Mouse (Mus musculus): ENCODE results near the gene Agpat3. TPM values are rescaled to one million over a fixed set of nuclear protein-coding genes. Genes with fewer than 3 reads are reported as not detected.

Gene Agpat3
- polyA plus RNA-seq, 1 experiment from 2014 or later = 59.3 TPM

DNA sequence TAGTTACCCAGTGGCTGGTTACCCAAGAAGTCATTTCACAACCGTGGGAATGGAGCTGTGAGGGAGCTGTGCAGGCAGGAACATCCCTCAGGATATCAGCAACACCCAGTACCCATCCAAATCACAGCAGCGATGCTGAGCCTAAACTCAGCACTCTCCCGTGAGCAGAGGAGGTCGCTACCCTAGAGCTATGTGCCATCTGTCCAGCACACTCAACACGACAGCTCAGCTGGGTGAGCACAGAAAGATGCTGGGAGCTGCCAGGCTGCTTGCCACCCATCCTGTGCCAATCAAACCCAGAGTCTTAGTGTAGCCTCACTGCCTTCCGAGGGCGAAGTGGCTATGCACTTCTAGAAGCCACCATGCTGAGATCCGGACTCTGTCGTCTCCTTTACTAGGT, 32.3 kb downstream of the Agpat3 start:
- H3K9me3 ChIP-seq = no peaks in the 10 kb centered on the region
- H3K27me3 ChIP-seq = no peaks in the 10 kb centered on the region
- H3K9ac ChIP-seq = no peak overlapping the region
- peaks cover 8% of the 10 kb centered on the region for H3K4me1 ChIP-seq (replicated peaks)
- no peak overlapping the region for H3K27ac ChIP-seq (replicated peaks)
- ATAC-seq (ENCODE audit: low read depth) = no peak
- WGBS = 78% methylated on average over 9 of the region's 9 CpGs
- peaks cover 12% of the 10 kb centered on the region for H3K36me3 ChIP-seq
- no peak overlapping the region for H3K4me3 ChIP-seq
- H3K4me2 ChIP-seq = no peak overlapping the region

DNA sequence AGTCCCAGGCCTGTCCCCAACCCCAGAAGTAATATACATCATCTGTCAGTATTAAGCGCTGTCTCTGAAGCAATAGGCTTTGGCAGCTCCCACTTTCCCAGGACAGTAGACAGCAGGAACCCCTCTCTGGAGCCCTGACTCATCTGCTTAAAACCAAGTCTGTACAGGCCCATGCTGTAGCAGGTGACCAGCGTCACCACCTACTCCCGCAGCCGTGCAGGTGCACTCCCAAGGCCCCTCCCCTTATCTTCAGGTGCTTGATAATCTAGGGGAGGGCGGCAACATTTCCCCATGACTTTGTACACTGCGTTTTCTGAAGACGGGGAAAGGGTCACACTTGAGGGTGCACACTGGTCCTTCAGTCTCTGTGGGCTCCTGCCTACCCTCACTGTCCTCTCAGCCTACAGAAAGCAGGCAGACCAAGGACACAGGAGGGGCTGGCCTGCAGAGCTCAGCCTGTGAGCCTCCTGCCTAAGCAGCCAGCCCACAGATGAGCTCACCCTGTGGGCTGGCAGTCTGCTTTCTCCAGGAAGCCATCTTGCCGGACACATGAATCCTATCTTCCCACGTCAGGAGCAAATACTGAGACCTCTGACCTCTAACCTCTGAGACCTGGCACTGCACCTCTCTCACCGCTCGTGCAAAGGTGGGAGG, 34.9 kb downstream of the Agpat3 start:
- H3K27ac ChIP-seq (replicated peaks) = no peak overlapping the region
- H3K4me1 ChIP-seq (replicated peaks) = peaks cover 5% of the 10 kb centered on the region
- no peak for ATAC-seq (ENCODE audit: low read depth)
- H3K9me3 ChIP-seq = no peaks in the 10 kb centered on the region
- 87% methylated on average over 11 of the region's 11 CpGs for WGBS
- H3K9ac ChIP-seq = no peak overlapping the region
- H3K36me3 ChIP-seq = peaks cover 3% of the 10 kb centered on the region; the same call in 1 of the 2 replicates
- H3K4me3 ChIP-seq = no peak overlapping the region
- H3K27me3 ChIP-seq = no peaks in the 10 kb centered on the region
- no peak overlapping the region for H3K4me2 ChIP-seq

DNA sequence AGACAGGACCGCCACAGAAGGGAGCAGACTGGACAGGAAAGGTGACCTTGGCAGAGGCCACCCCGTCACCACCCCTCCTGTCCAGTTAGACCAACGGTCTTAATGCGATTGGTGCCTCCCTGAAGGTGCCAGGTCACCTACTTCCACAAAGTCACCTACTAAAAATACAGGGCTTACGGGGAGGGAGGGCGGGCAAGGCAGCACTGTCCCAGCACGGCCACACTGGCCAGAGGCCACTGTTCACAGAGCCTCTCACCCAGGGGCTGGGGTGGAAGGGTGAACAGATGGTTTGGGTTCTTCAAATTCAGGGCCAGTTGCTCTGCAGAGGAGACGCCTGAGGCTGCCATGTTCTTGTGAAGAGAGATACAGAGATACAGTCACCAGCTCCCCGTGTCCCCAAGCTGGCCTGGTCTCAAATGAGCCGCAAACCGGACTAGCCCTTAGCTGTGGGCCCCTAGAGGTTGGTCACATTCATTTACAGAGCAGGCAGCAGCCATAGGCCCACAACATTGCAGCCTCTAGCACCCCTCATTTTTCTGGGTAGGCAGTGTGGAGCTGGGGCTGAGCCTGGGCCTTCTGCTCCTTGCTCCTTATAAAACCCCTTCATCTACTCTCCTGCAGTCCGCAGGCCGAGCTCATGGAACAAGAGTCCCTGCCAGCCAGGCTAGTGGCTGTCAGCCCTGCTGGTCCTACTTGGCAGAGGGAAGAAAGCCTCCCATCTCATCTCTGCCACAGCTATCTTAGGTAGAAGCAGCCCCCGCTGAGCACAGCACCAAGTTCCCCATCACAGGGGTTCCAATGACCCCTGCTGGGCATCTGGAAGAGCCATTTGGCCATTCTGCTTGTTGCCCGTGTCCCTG, 35.8 kb downstream of the Agpat3 start:
- Histone ChIP-seq H3K27me3 (no peaks in the 10 kb centered on the region), H3K4me3 (no peak overlapping the region), H3K9ac (no peak overlapping the region), H3K9me3 (no peaks in the 10 kb centered on the region), H3K36me3 (peaks cover 5% of the 10 kb centered on the region; the same call in 1 of the 2 replicates), H3K27ac (replicated peaks) (no peak overlapping the region), H3K4me1 (replicated peaks) (peaks cover 11% of the 10 kb centered on the region), H3K4me2 (no peak overlapping the region)
- 86% methylated on average over 15 of the region's 15 CpGs for WGBS
- no peak for ATAC-seq (ENCODE audit: low read depth)

DNA sequence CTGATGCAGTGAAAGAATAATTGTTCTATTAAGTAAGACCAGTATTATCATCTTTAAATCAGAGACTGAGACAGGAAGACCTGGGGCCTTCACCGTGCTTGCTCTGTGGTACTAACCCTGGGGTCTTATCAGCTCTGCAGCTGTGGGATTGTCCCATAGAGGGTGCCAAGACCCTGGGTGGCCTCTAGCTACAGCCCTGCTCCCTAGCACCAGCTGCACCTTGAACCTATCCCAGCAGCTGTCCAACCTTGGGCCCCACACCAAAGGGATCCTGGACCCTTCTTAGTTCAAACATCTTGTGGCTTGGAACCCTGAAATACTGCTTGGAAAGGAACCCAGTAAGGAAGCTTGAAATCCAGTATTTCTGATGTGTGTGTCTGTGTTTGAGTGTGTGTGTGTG, 37.1 kb downstream of the Agpat3 start:
- Histone ChIP-seq H3K9me3 (no peaks in the 10 kb centered on the region), H3K9ac (0 out of 2 replicates have a peak overlapping the region, but pooled peaks have one; percentile 12), H3K4me1 (replicated peaks) (peaks cover 7% of the 10 kb centered on the region; the same call in 1 of the 2 replicates), H3K27ac (replicated peaks) (no peak overlapping the region), H3K36me3 (peaks cover 5% of the 10 kb centered on the region; the same call in 1 of the 2 replicates), H3K27me3 (no peaks in the 10 kb centered on the region), H3K4me2 (no peak overlapping the region), H3K4me3 (no peak overlapping the region)
- 61% methylated on average over 1 of the region's 1 CpGs for whole genome bisulfite sequencing
- no peak for ATAC-seq (ENCODE audit: low read depth)

DNA sequence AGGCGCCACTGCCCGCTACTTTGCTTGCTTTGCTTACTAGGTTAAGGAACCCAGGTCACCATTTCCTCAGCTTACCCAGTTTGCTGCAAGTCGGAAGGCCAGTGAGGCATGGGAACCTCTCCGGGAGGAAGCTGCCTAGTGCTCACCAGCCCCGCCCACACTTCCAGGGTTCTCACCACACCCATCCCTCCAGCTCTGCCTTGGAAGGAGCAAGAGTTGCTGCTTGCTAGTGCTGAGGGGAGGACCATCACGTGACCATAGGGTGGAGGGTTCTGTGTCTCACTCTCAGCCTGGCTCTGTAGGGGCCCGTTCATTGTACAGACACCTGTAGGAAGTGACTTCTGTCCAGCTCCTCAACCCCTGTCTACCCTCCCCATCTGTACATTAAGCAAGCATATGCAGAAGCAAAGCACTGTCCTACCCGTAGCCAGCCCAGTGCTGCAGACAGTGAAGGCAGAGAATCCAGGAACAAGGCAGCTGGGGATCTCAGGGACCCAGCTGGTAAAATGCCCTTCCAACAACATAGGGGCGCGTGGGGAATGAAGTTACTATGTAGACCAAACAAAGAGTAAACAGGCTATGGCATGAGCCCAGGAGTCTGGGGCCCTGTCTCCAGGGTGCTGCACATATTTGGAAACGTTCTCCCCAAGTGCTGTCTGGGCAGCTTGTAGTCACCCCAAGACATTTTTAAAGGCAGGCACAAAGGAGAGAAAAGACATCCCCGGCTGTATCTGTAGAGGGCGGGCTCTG, 40.2 kb downstream of the Agpat3 start:
- Histone ChIP-seq H3K27ac (replicated peaks) (no peak overlapping the region), H3K4me3 (no peak overlapping the region), H3K36me3 (peaks cover 5% of the 10 kb centered on the region; the same call in 1 of the 2 replicates), H3K9ac (no peak overlapping the region), H3K27me3 (no peaks in the 10 kb centered on the region), H3K4me2 (no peak overlapping the region), H3K9me3 (no peaks in the 10 kb centered on the region), H3K4me1 (replicated peaks) (peaks cover 7% of the 10 kb centered on the region; the same call in 1 of the 2 replicates)
- 84% methylated on average over 13 of the region's 13 CpGs for WGBS
- ATAC-seq (ENCODE audit: low read depth) = no peak

DNA sequence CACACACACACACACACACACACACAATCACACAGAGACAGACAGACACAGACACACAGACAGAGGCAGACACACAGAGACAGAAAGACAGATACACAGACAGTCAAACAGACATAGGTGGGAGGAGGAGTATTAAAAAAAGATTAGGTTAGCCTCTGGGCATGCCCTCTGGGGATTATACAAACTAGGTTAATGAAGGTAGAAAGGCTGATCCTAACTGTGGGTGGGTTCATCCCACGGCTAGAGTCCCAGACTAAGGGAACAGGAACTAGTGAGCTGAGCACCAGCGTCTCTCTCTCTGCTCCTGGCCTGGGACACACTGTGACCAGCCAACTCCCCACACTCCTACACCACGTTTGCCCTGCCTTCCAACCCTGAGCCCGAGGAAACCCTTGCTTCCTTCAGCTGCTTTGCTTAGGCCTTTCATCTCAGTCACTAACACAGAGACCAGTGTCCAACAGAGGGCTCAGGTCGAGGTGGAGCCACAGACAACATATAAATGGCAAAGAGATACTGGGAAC, 41.5 kb downstream of the Agpat3 start:
- Histone ChIP-seq H3K27me3 (no peaks in the 10 kb centered on the region), H3K4me2 (no peak overlapping the region), H3K4me1 (replicated peaks) (peaks cover 17% of the 10 kb centered on the region), H3K9ac (no peak overlapping the region), H3K9me3 (no peaks in the 10 kb centered on the region), H3K36me3 (peaks cover 5% of the 10 kb centered on the region; the same call in 1 of the 2 replicates), H3K27ac (replicated peaks) (no peak overlapping the region), H3K4me3 (no peak overlapping the region)
- no peak for ATAC-seq (ENCODE audit: low read depth)
- 60% methylated on average over 5 of the region's 5 CpGs for WGBS

DNA sequence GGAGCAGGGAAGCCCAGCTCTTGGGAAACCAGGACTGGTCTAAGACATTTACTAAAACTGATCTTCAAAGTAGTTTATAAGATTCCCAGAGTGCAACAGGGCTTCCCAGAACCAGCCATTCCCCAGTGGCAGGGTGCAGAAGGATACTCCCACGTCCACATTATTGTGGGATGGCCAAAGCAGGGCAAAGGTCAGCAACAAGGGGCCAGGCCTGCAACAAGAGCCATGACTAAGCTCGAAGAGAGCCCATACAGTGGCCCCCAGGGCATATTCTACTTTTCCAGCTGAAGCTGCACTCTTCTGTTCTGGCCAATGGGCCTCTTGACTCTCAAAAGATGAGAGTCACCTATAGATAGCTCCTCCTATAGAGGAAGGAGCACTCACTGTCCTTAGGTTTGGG, 43.7 kb downstream of the Agpat3 start:
- WGBS = 61% methylated on average over 2 of the region's 2 CpGs
- no peak for ATAC-seq (ENCODE audit: low read depth)
- H3K4me1 ChIP-seq (replicated peaks) = peaks cover 17% of the 10 kb centered on the region
- no peak overlapping the region for H3K4me3 ChIP-seq
- no peaks in the 10 kb centered on the region for H3K27me3 ChIP-seq
- H3K9ac ChIP-seq = no peak overlapping the region
- no peaks in the 10 kb centered on the region for H3K9me3 ChIP-seq
- H3K36me3 ChIP-seq = peaks cover 9% of the 10 kb centered on the region
- H3K27ac ChIP-seq (replicated peaks) = no peak overlapping the region
- H3K4me2 ChIP-seq = no peak overlapping the region

DNA sequence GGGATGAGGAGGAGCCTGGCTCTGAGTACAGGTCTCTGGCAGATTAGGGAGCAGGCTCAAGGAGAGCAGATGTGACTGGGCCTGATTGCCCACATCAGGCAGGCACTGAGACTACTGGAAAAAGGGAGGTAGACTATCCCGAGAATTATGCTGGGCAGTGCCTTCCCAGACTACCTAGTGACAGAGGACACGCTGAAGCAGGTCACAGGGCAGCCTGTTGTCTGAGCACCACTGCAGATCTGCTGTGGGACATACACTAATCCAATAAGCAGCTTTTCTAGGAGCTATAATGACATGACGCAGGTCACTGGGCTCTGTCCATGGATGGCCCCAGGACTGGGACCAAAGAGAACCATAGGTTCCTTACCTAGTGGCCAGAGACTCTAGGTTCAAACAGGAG, 44.9 kb downstream of the Agpat3 start:
- Histone ChIP-seq H3K4me3 (no peak overlapping the region), H3K9me3 (no peaks in the 10 kb centered on the region), H3K4me2 (no peak overlapping the region), H3K36me3 (peaks cover 7% of the 10 kb centered on the region), H3K27me3 (no peaks in the 10 kb centered on the region), H3K4me1 (replicated peaks) (peaks cover 16% of the 10 kb centered on the region), H3K27ac (replicated peaks) (no peak overlapping the region), H3K9ac (no peak overlapping the region)
- WGBS = 89% methylated on average over 3 of the region's 3 CpGs
- no peak for ATAC-seq (ENCODE audit: low read depth)

DNA sequence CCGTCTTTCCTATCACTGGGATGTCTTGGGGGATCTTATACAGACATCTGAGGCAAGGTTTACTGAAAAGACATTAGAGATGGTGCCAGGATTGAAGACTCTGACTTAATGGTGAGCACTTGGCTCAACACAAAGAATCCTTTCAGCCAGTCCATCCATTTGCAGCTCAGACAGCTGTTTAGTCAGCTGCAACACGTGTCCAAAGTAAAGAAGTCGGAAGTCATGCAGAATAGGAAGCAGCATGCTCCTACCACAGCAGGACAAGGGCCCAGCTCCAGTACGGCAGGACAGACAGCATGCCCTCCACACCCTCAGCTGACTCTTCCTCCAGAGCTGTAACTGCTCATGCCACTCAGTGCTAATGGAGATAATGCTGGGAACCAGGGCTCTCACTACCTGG, 46.3 kb downstream of the Agpat3 start:
- ATAC-seq (ENCODE audit: low read depth) = peak; percentile 29; the same call in 1 of the 2 replicates
- Histone ChIP-seq H3K4me1 (replicated peaks) (peaks cover 10% of the 10 kb centered on the region), H3K4me2 (no peak overlapping the region), H3K27me3 (no peaks in the 10 kb centered on the region), H3K36me3 (peaks cover 5% of the 10 kb centered on the region), H3K4me3 (no peak overlapping the region), H3K9me3 (no peaks in the 10 kb centered on the region), H3K9ac (no peak overlapping the region), H3K27ac (replicated peaks) (no peak overlapping the region)
- WGBS = 31% methylated on average over 4 of the region's 4 CpGs

DNA sequence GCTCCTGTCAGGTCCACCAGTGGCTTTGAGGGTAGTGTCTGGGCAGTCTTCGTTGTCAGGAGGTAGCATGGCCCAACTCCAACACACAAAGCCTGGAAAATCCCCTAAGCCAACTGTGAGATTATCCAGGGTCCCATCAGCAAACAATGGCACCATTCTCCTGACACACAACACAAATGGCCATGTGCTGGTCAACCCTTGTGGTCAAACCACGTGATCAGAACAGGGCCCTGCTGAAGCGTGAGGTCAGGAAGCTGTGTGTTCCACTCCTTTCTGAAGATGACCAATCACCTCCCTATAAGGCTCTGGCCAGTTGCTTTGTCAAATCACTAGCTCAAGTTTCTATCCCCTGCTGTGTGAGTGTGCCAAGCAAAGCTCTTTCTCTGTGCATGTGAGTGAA, 47.3 kb downstream of the Agpat3 start:
- Histone ChIP-seq H3K9me3 (no peaks in the 10 kb centered on the region), H3K27ac (replicated peaks) (no peak overlapping the region), H3K4me2 (no peak overlapping the region), H3K9ac (no peak overlapping the region), H3K36me3 (peaks cover 5% of the 10 kb centered on the region), H3K4me1 (replicated peaks) (peaks cover 10% of the 10 kb centered on the region), H3K4me3 (no peak overlapping the region), H3K27me3 (no peaks in the 10 kb centered on the region)
- WGBS = 54% methylated on average over 3 of the region's 3 CpGs
- no peak for ATAC-seq (ENCODE audit: low read depth)

DNA sequence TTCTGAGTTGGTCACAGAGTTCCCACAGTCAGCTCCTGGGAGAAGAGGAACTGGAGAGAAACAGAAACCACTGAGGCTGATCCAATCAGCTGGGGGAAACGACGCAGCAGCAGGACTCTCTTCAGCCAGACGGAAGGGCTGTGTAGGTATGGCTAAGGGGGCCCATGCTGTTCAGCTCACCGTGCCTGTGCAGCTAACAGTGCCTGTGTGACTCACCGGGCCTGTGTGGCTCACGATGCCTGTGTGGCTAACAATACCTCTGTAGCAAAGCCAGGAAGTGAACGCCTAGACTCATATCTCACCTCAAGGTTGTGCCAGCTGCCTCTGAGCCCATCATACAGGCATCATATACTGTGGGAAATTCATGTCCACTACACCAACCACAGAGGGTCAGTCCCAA, 48.6 kb downstream of the Agpat3 start:
- H3K27me3 ChIP-seq = no peaks in the 10 kb centered on the region
- WGBS = 86% methylated on average over 7 of the region's 7 CpGs
- H3K27ac ChIP-seq (replicated peaks) = no peak overlapping the region
- H3K4me2 ChIP-seq = no peak overlapping the region
- no peak overlapping the region for H3K4me3 ChIP-seq
- no peaks in the 10 kb centered on the region for H3K9me3 ChIP-seq
- H3K36me3 ChIP-seq = peaks cover 5% of the 10 kb centered on the region
- H3K9ac ChIP-seq = no peak overlapping the region
- no peak for ATAC-seq (ENCODE audit: low read depth)
- H3K4me1 ChIP-seq (replicated peaks) = peaks cover 10% of the 10 kb centered on the region

DNA sequence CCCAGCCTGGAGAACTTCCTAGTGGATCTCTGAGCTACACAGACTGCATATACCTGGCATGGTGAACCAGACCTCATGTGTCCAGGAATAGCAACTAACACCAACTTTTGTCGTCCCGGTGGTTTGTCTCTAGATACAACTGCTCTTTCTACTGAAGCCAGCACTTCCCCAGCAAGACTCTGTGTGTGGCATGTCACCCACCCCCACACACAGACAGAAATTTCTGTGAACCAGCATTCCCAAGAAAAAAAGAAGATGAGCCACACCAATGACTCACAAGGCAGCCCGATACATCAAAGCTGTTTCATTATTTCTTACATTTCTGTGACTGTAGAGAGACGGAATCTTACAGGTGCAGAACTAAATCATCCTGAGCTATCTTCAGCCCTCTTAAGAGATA, 52.2 kb downstream of the Agpat3 start:
- no peak overlapping the region for H3K27ac ChIP-seq (replicated peaks)
- no peak overlapping the region for H3K9ac ChIP-seq
- WGBS = 89% methylated on average over 4 of the region's 4 CpGs
- no peaks in the 10 kb centered on the region for H3K9me3 ChIP-seq
- H3K36me3 ChIP-seq = peaks cover 5% of the 10 kb centered on the region
- H3K4me3 ChIP-seq = no peak overlapping the region
- H3K4me2 ChIP-seq = no peak overlapping the region
- peaks cover 4% of the 10 kb centered on the region; the same call in 1 of the 2 replicates for H3K4me1 ChIP-seq (replicated peaks)
- ATAC-seq (ENCODE audit: low read depth) = no peak
- no peaks in the 10 kb centered on the region for H3K27me3 ChIP-seq
